Mouse (Mus musculus) neural tube, embryonic 12.5 days (tissue): ENCODE measurements around the gene Pin1rt1. TPM values are rescaled to one million over a fixed set of nuclear protein-coding genes. Genes with fewer than 3 reads are reported as not detected.

ENCODE experiments used
- ATAC-seq: fragments of 200-750 bp; cut with Nextera tagmentation; 2 replicates; pipeline ENCODE4 v1.8.0; 2017; ENCODE audit warnings: low read depth, mild to moderate bottlenecking, moderate TSS enrichment, moderate library complexity; ENCODE audit not compliant: low FRiP score
- H3K27ac ChIP-seq: fragments of 300-500 bp; sonication (generic); 2 replicates; pipeline ENCODE4 v1.5.1; 2016
- H3K27me3 ChIP-seq: fragments of 300-500 bp; sonication (generic); replicated peaks from 2 replicates; pipeline ENCODE4 v1.6.1; 2016; ENCODE audit warnings: mild to moderate bottlenecking
- H3K36me3 ChIP-seq: fragments of 300-500 bp; sonication (generic); 2 replicates; pipeline ENCODE4 v1.6.1; 2016; ENCODE audit warnings: mild to moderate bottlenecking
- H3K4me1 ChIP-seq: fragments of 300-500 bp; sonication (generic); 2 replicates; pipeline ENCODE4 v1.6.1; 2016
- H3K4me2 ChIP-seq: fragments of 300-500 bp; sonication (generic); replicated peaks from 2 replicates; pipeline ENCODE4 v1.6.1; 2016; ENCODE audit warnings: mild to moderate bottlenecking
- H3K4me3 ChIP-seq: fragments of 300-500 bp; sonication (generic); 2 replicates; pipeline ENCODE4 v1.5.1; 2016
- H3K9ac ChIP-seq: fragments of 300-500 bp; sonication (generic); 2 replicates; pipeline ENCODE4 v1.6.1; 2016; ENCODE audit warnings: mild to moderate bottlenecking
- H3K9me3 ChIP-seq: fragments of 300-500 bp; sonication (generic); 2 replicates; pipeline ENCODE4 v1.6.1; 2016; ENCODE audit warnings: mild to moderate bottlenecking
- WGBS: fragments of 180-500 bp; shearing (Covaris S2); methylation state at CpG from one replicate; pipeline ENCODE4 v1.1.7; 2016; 5-methylcytosine and 5-hydroxymethylcytosine counted together
- polyA plus RNA-seq: library from polyadenylated mRNA; unstranded; fragments of >200 nt; fragmentation: Nextera tagmentation; extraction: Ambion mirVana; gene quantifications from 2 replicates; pipeline ENCODE4 v1.2.1, GENCODE M21; 2016

Gene Pin1rt1
- 0.17 TPM in 1 of 2 replicates, not detected in the other for polyA plus RNA-seq

DNA sequence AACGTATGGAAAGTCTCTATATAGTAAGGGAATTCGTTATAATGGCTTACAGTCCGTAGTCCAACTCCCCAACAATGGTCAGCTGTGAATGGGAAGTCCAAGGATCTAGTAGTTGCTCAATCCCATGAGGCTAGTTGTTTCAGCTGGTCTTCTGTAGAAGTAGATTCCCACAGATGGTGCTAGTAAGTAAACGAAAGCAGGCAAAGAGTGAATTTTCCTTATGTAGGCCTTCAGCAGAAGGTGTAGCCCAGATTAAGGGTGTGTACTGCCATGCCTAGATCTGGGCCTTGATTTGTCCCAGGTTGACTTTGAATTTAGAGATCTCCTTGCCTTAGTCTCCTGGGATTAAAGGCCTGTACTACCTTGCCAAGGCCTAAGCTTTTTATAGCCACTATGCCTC lies at the start of gene Pin1rt1:
TSS of gene Pin1rt1 (minus strand) at position 101 of the 400 bp plus-strand sequence.
- Histone ChIP-seq H3K27ac (no peak within 1 kb of the TSS), H3K27me3 (no peaks in the 10 kb centered on the region), H3K36me3 (no peaks in the 10 kb centered on the region), H3K9me3 (no peaks in the 10 kb centered on the region), H3K4me1 (peaks cover under 1% of the 10 kb centered on the region; the same call in 1 of the 2 replicates), H3K9ac (no peak within 1 kb of the TSS), H3K4me3 (no peak within 1 kb of the TSS), H3K4me2 (no peak within 1 kb of the TSS)
- ATAC-seq: no peak
- 88% methylated on average over 4 of the region's 4 CpGs for WGBS

DNA sequence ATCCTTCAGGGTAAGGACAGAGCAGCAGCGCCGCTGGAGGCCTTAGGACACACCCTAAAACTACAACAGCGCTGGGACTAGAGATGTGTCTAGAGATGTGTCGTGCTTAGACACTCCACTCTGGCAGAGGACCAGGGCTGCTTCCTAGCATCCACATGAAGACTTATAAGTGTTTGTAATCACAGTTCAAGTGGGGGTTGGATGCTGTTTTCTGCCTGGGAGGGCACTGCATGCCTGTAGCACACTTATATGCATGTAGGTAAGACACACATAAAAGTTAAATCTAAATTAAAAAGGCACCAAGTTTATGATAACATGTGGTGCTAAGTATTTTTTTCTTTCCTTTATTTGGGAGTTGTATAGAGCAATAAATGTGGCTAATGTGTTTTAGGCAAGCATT lies 47.8 kb upstream of the Pin1rt1 start:
- H3K9me3 ChIP-seq: no peaks in the 10 kb centered on the region
- no peak overlapping the region for H3K9ac ChIP-seq
- no peak overlapping the region for H3K4me2 ChIP-seq
- peaks cover 24% of the 10 kb centered on the region for H3K36me3 ChIP-seq
- no peak overlapping the region for H3K4me3 ChIP-seq
- no peaks in the 10 kb centered on the region for H3K27me3 ChIP-seq
- H3K4me1 ChIP-seq: no peaks in the 10 kb centered on the region
- ATAC-seq: no peak
- no peak overlapping the region for H3K27ac ChIP-seq
- WGBS: 93% methylated on average over 4 of the region's 4 CpGs

- Histone ChIP-seq H3K9ac (no peak overlapping the region), H3K36me3 (peaks cover 24% of the 10 kb centered on the region), H3K9me3 (no peaks in the 10 kb centered on the region), H3K27me3 (no peaks in the 10 kb centered on the region), H3K4me2 (no peak overlapping the region), H3K4me3 (no peak overlapping the region), H3K4me1 (no peaks in the 10 kb centered on the region), H3K27ac (no peak overlapping the region)
- WGBS: 86% methylated on average over 8 of the region's 8 CpGs
- ATAC-seq: no peak
Measured at GRCm38 (mm10) chr2:104763134-104763703, 47.0 kb upstream of the Pin1rt1 start.

GRCm38 (mm10) chr2:104750611-104751010 lies 34.4 kb upstream of the Pin1rt1 start:
- Histone ChIP-seq H3K27ac (no peak overlapping the region), H3K9ac (no peak overlapping the region), H3K4me1 (no peaks in the 10 kb centered on the region), H3K36me3 (peaks cover 8% of the 10 kb centered on the region; the same call in 1 of the 2 replicates), H3K4me3 (no peak overlapping the region), H3K4me2 (no peak overlapping the region), H3K9me3 (no peaks in the 10 kb centered on the region), H3K27me3 (no peaks in the 10 kb centered on the region)
- no peak for ATAC-seq
- WGBS: 57% methylated on average over 3 of the region's 3 CpGs

- 81% methylated on average over 5 of the region's 5 CpGs for WGBS
- H3K9ac ChIP-seq: no peak overlapping the region
- no peak for ATAC-seq
Measured at GRCm38 (mm10) chr2:104748652-104749183, 32.5 kb upstream of the Pin1rt1 start.

DNA sequence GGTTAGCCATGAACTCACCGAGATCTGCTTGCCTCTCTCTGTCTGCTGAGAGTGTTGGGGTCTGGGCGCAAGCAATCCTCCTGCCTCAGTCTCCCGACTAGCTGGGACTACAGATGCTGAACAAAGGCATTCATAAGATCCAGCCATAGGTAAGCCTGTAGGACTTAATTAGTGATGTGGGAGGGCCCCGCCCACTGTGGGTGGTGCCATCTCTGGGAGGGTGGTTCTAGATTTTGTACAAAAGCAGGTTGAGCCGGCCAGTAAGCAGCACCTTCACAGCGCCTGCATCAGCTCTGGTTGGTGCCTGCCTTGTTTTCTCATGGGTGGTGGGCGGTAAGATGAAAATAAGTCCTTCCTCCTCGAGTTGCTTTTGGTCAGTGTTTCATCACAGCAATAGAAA lies 30.1 kb upstream of the Pin1rt1 start:
- Histone ChIP-seq H3K9me3 (no peaks in the 10 kb centered on the region), H3K4me1 (peaks cover 15% of the 10 kb centered on the region; the same call in 1 of the 2 replicates), H3K4me2 (no peak overlapping the region), H3K4me3 (no peak overlapping the region), H3K27me3 (peaks cover 21% of the 10 kb centered on the region), H3K9ac (no peak overlapping the region), H3K27ac (no peak overlapping the region), H3K36me3 (no peaks in the 10 kb centered on the region)
- 54% methylated on average over 8 of the region's 8 CpGs for WGBS
- no peak for ATAC-seq

More at GRCm38 (mm10) chr2:104748652-104749183, 32.5 kb upstream of the Pin1rt1 start:
- Histone ChIP-seq H3K4me1 (no peaks in the 10 kb centered on the region), H3K27ac (no peak overlapping the region), H3K9me3 (no peaks in the 10 kb centered on the region), H3K36me3 (peaks cover 3% of the 10 kb centered on the region; the same call in 1 of the 2 replicates), H3K4me2 (no peak overlapping the region), H3K27me3 (no peaks in the 10 kb centered on the region), H3K4me3 (no peak overlapping the region)

- Histone ChIP-seq H3K9ac (no peak overlapping the region), H3K27ac (no peak overlapping the region), H3K4me3 (no peak overlapping the region), H3K36me3 (no peaks in the 10 kb centered on the region), H3K4me2 (no peak overlapping the region), H3K9me3 (no peaks in the 10 kb centered on the region), H3K27me3 (peaks cover 26% of the 10 kb centered on the region), H3K4me1 (peaks cover 15% of the 10 kb centered on the region; the same call in 1 of the 2 replicates)
- no peak for ATAC-seq
- WGBS: 45% methylated on average over 5 of the region's 5 CpGs
Measured at GRCm38 (mm10) chr2:104743971-104744370, 27.8 kb upstream of the Pin1rt1 start.

DNA sequence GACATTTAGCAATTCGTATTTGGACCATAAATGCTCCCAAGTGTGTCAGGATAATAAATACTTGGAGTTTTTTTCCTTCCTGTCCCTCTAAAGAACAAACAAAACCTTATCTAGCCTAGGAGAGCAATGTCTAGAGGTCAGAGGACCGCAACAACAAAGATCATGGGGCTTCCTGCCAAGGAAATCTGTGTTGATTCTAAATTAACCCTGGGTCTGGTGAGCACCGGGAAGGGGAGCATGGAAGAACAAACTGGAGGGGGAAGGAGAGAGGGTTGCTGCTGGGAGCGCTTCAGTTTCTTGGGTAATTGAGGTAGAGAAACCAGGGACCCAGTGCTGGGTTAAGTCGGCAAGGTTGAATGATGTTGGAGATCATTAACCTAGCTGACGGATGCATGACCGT lies 27.0 kb upstream of the Pin1rt1 start:
- H3K27ac ChIP-seq: no peak overlapping the region
- H3K9me3 ChIP-seq: no peaks in the 10 kb centered on the region
- H3K4me2 ChIP-seq: peak overlapping the region; percentile 99
- peaks cover 15% of the 10 kb centered on the region; the same call in 1 of the 2 replicates for H3K4me1 ChIP-seq
- H3K27me3 ChIP-seq: peaks cover 26% of the 10 kb centered on the region
- no peak for ATAC-seq
- no peak overlapping the region for H3K9ac ChIP-seq
- no peaks in the 10 kb centered on the region for H3K36me3 ChIP-seq
- WGBS: 8% methylated on average over 7 of the region's 7 CpGs
- peak overlapping the region; percentile 71 for H3K4me3 ChIP-seq

DNA sequence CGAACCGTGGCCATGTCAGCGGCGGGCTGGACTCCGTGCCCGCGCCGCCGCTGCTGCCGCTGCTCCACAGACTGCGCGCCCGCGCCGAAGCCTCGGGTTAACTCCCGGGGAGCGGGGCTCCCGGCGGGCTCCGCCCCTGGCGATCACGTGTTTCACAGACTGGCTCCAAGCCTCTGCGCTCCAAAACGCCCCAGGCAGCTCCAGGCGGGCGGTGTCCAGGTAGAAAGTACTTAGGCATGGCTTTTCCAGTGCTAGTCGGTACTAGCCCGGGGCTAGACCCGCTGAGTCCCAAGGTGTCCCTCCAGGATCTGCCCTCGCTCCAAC lies 26.5 kb upstream of the Pin1rt1 start, which contains the start of gene Depdc7:
TSS of gene Depdc7 (minus strand) at position 138 of the 324 bp plus-strand sequence.
- peak; percentile 87 for ATAC-seq
- peaks cover 26% of the 10 kb centered on the region for H3K27me3 ChIP-seq
- peak within 1 kb of the TSS; percentile 71 for H3K4me3 ChIP-seq
- H3K27ac ChIP-seq: no peak within 1 kb of the TSS
- H3K4me1 ChIP-seq: peaks cover 15% of the 10 kb centered on the region; the same call in 1 of the 2 replicates
- WGBS: under 1% methylated on average over 31 of the region's 31 CpGs
- H3K36me3 ChIP-seq: no peaks in the 10 kb centered on the region
- H3K4me2 ChIP-seq: peak within 1 kb of the TSS; percentile 99
- H3K9ac ChIP-seq: peak within 1 kb of the TSS; percentile 66
- H3K9me3 ChIP-seq: no peaks in the 10 kb centered on the region

DNA sequence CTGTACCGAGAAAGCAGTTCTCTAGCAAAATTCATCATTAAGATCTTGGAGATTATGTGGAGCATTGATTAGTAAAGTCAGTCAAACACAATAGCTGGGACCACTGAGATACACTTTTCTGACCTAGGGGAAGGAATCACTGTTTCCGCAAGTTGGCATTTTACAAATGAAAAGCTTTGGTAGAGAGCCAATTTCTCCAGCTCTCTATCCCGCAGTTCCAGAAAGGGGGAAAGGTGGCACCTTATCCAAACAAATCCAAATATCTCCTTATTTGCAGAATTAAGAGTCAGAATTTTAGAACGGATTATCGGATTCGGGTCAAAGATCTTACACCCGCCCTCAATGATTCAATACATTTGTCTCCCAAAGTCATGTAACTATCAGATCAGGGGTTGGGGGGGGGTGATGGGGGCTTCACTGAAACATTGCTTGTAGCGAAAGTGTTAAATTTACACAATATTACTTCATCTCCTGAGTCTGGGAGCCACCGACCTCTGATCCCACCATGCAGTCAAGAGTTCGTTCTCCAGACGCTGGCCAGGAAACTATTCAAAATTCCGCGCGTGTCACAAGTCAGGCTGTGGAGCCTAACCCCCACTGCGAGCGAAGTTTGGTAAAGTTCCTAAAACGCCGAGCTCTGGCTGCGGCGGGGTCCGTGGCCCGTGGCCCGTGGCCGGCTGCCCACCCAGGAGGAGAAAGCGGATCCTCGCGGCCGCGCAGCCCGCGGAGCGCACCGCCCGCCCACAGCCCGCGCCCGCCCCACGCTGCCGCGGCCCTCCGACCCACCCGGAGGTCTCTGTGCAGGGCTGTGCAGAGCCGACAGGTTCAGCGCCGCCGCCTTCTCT lies 25.9 kb upstream of the Pin1rt1 start:
- ATAC-seq: peak; percentile 52; the same call in 1 of the 2 replicates
- WGBS: 5% methylated on average over 46 of the region's 46 CpGs
- H3K9ac ChIP-seq: peak overlapping the region; percentile 66
- no peaks in the 10 kb centered on the region for H3K9me3 ChIP-seq
- H3K27ac ChIP-seq: no peak overlapping the region
- no peaks in the 10 kb centered on the region for H3K36me3 ChIP-seq
- H3K4me1 ChIP-seq: peaks cover 15% of the 10 kb centered on the region; the same call in 1 of the 2 replicates
- peak overlapping the region; percentile 71 for H3K4me3 ChIP-seq
- peaks cover 26% of the 10 kb centered on the region for H3K27me3 ChIP-seq
- H3K4me2 ChIP-seq: peak overlapping the region; percentile 99

- peaks cover 26% of the 10 kb centered on the region for H3K27me3 ChIP-seq
- peaks cover 15% of the 10 kb centered on the region; the same call in 1 of the 2 replicates for H3K4me1 ChIP-seq
- no peaks in the 10 kb centered on the region for H3K36me3 ChIP-seq
- H3K9me3 ChIP-seq: no peaks in the 10 kb centered on the region
- H3K4me2 ChIP-seq: no peak overlapping the region
- no peak overlapping the region for H3K27ac ChIP-seq
- no peak for ATAC-seq
- H3K4me3 ChIP-seq: no peak overlapping the region
- WGBS: 34% methylated on average over 7 of the region's 7 CpGs
- no peak overlapping the region for H3K9ac ChIP-seq
Measured at GRCm38 (mm10) chr2:104741015-104741758, 25.0 kb upstream of the Pin1rt1 start.
